Mouse (Mus musculus) CH12.LX (cell line): ENCODE results near the gene Gm1140.
"Not testable (repeated sequence)": the region's sequence is repeated elsewhere in the genome, so short reads cannot be mapped to it uniquely, and the experiment has no call there.

Source experiments
- CTCF ChIP-seq, 2 experiments: IDR thresholded peaks in 1 of 2; conservative IDR thresholded peaks in 1 of 2; 2 replicates each; pipeline ENCODE4 v1.5.1; 2011 to 2012; ENCODE audit warnings: low read depth in 2 of 2, low read length in 2 of 2, improper control_type of control experiment in 1 of 2, inconsistent platforms in 1 of 2, mild to moderate bottlenecking in 1 of 2, moderate library complexity in 1 of 2
- EP300 ChIP-seq: IDR thresholded peaks from 2 replicates; pipeline ENCODE4 v1.6.1; 2011; ENCODE audit warnings: low read length, improper control_type of control experiment
- HCFC1 ChIP-seq: IDR thresholded peaks from 2 replicates; pipeline ENCODE4 v1.6.1; 2012; ENCODE audit warnings: low read depth, mild to moderate bottlenecking, inconsistent platforms, low read length, improper control_type of control experiment
- MAFK ChIP-seq: IDR thresholded peaks from 2 replicates; pipeline ENCODE4 v1.6.1; 2011; ENCODE audit warnings: low read length, improper control_type of control experiment; ENCODE audit not compliant: insufficient replicate concordance
- POLR2A ChIP-seq: IDR thresholded peaks from 2 replicates; pipeline ENCODE4 v1.6.1; 2011; ENCODE audit warnings: low read depth, mild to moderate bottlenecking, improper control_type of control experiment, low read length
- POLR2AphosphoS2 ChIP-seq: IDR thresholded peaks from 2 replicates; pipeline ENCODE4 v1.6.1; 2011; ENCODE audit warnings: low read depth, low read length, improper control_type of control experiment
- SMC3 ChIP-seq: IDR thresholded peaks from 2 replicates; pipeline ENCODE4 v1.6.1; 2011; ENCODE audit warnings: low read depth, low read length, improper control_type of control experiment
- TBP ChIP-seq: conservative IDR thresholded peaks from 2 replicates; pipeline ENCODE4 v1.6.1; 2011; ENCODE audit warnings: low read depth, low read length, improper control_type of control experiment

- not testable (repeated sequence) for TF ChIP-seq CTCF (conservative IDR thresholded peaks at IDR 0.05 in 1 of 2, IDR thresholded peaks at IDR 0.05 in 1 of 2; ENCODE audit: low read depth in 2 of 2, low read length in 2 of 2); SMC3; POLR2AphosphoS2; EP300; TBP; MAFK; HCFC1; POLR2A
Measured at GRCm38 (mm10) chrX:67695398-67695797, 2.0 kb upstream of the Gm1140 start, which contains the start of gene Gm14692.
